Mouse (Mus musculus) midbrain, embryonic 14.5 days (tissue): ENCODE results near the gene Spata2. TPM values are rescaled to one million over a fixed set of nuclear protein-coding genes. Genes with fewer than 3 reads are reported as not detected.

ENCODE experiments used
- ATAC-seq: fragments of 200-750 bp; cut with Nextera tagmentation; 2 replicates; pipeline ENCODE4 v1.8.0; 2017; ENCODE audit warnings: moderate number of reproducible peaks, moderate library complexity; ENCODE audit not compliant: low FRiP score, low TSS enrichment
- DNase-seq: peaks from one replicate; pipeline ENCODE4 v3.0.0-alpha.2; 2015
- H3K27ac ChIP-seq: fragments of 300-500 bp; sonication (generic); replicated peaks from 2 replicates; pipeline ENCODE4 v1.5.1; 2014; ENCODE audit warnings: mild to moderate bottlenecking, low read depth, low read length, moderate library complexity
- H3K27me3 ChIP-seq: fragments of 300-500 bp; sonication (generic); 2 replicates; pipeline ENCODE4 v1.6.1; 2014; ENCODE audit warnings: low read length, control low read depth, mixed read lengths; ENCODE audit not compliant: control insufficient read depth, insufficient read depth
- H3K36me3 ChIP-seq: fragments of 300-500 bp; sonication (generic); 2 replicates; pipeline ENCODE4 v1.6.1; 2014; ENCODE audit warnings: low read length, control low read depth; ENCODE audit not compliant: control insufficient read depth, insufficient read depth
- H3K4me1 ChIP-seq: fragments of 300-500 bp; sonication (generic); 2 replicates; pipeline ENCODE4 v1.6.1; 2014; ENCODE audit warnings: mild to moderate bottlenecking, antibody characterized with exemption, low read length, control low read depth; ENCODE audit not compliant: control insufficient read depth, insufficient read depth
- H3K4me2 ChIP-seq: fragments of 300-500 bp; sonication (generic); 2 replicates; pipeline ENCODE4 v1.6.1; 2014; ENCODE audit warnings: mild to moderate bottlenecking, low read length, moderate library complexity
- H3K4me3 ChIP-seq: fragments of 300-500 bp; sonication (generic); replicated peaks from 2 replicates; pipeline ENCODE4 v1.5.1; 2014; ENCODE audit warnings: low read depth, low read length
- H3K9ac ChIP-seq: fragments of 300-500 bp; sonication (generic); replicated peaks from 2 replicates; pipeline ENCODE4 v1.6.1; 2014; ENCODE audit warnings: mild to moderate bottlenecking, low read length, moderate library complexity
- H3K9me3 ChIP-seq: fragments of 300-500 bp; sonication (generic); 2 replicates; pipeline ENCODE4 v1.6.1; 2016; ENCODE audit warnings: low read length, control low read depth, mixed read lengths; ENCODE audit not compliant: control insufficient read depth
- WGBS: fragments of 180-500 bp; shearing (Covaris S2); extraction: QIAGEN DNeasy Blood & Tissue Kit; methylation state at CpG from one replicate; pipeline ENCODE4 v1.1.7; 2014; 5-methylcytosine and 5-hydroxymethylcytosine counted together
- polyA plus RNA-seq: library from polyadenylated mRNA; unstranded; fragments of >200 nt; fragmentation: Nextera tagmentation; extraction: Ambion mirVana; gene quantifications from 2 replicates; pipeline ENCODE4 v1.2.1, GENCODE M21; 2014

Spata2 gene
- polyA plus RNA-seq, 1 experiment from 2014 or later: 29.9 TPM

- H3K36me3 ChIP-seq: peaks cover 24% of the 10 kb centered on the region
- H3K4me3 ChIP-seq: peak overlapping the region; percentile 98
- DNase-seq: no peak
- H3K9me3 ChIP-seq: no peaks in the 10 kb centered on the region
- ATAC-seq: 0 out of 2 replicates have a peak, but pooled peaks have one; percentile 16
- WGBS: 2% methylated on average over 32 of the region's 32 CpGs
- H3K4me1 ChIP-seq: peaks cover 29% of the 10 kb centered on the region
- H3K9ac ChIP-seq: peak overlapping the region; percentile 93
- H3K27ac ChIP-seq: peak overlapping the region; percentile 90
- H3K4me2 ChIP-seq: peak overlapping the region; percentile 91
- H3K27me3 ChIP-seq: no peaks in the 10 kb centered on the region
Measured at GRCm38 (mm10) chr2:167503896-167504349, 11.2 kb upstream of the Spata2 start.

GRCm38 (mm10) chr2:167503253-167503895 is 10.7 kb upstream of the Spata2 start:
- no peaks in the 10 kb centered on the region for H3K27me3 ChIP-seq
- under 1% methylated on average over 81 of the region's 85 CpGs for WGBS
- peak; percentile 95 for DNase-seq
- ATAC-seq: peak; percentile 91
- no peaks in the 10 kb centered on the region for H3K9me3 ChIP-seq
- peak overlapping the region; percentile 93 for H3K9ac ChIP-seq
- peak overlapping the region; percentile 98 for H3K4me3 ChIP-seq
- H3K27ac ChIP-seq: peak overlapping the region; percentile 90
- H3K36me3 ChIP-seq: peaks cover 18% of the 10 kb centered on the region
- H3K4me2 ChIP-seq: peak overlapping the region; percentile 91
- H3K4me1 ChIP-seq: peaks cover 29% of the 10 kb centered on the region

- Histone ChIP-seq H3K9ac (peak overlapping the region; percentile 93; the same call in 1 of the 2 replicates), H3K4me3 (peak overlapping the region; percentile 98), H3K9me3 (no peaks in the 10 kb centered on the region), H3K27ac (peak overlapping the region; percentile 90; the same call in 1 of the 2 replicates), H3K27me3 (no peaks in the 10 kb centered on the region), H3K4me2 (peak overlapping the region; percentile 91), H3K4me1 (peaks cover 29% of the 10 kb centered on the region), H3K36me3 (peaks cover 13% of the 10 kb centered on the region)
- ATAC-seq (peak; percentile 28; the same call in 1 of the 2 replicates), DNase-seq (no peak)
- 53% methylated on average over 13 of the region's 13 CpGs for WGBS
Measured at GRCm38 (mm10) chr2:167502554-167503252, 10.0 kb upstream of the Spata2 start.

- Histone ChIP-seq H3K9ac (no peak overlapping the region), H3K4me1 (peaks cover 5% of the 10 kb centered on the region; the same call in 1 of the 2 replicates), H3K9me3 (no peaks in the 10 kb centered on the region), H3K36me3 (no peaks in the 10 kb centered on the region), H3K27ac (no peak overlapping the region), H3K4me2 (no peak overlapping the region), H3K4me3 (no peak overlapping the region), H3K27me3 (no peaks in the 10 kb centered on the region)
- WGBS: 76% methylated on average over 5 of the region's 5 CpGs
- DNase-seq (peak; percentile 47), ATAC-seq (no peak)
Measured at GRCm38 (mm10) chr2:167497272-167497671, 4.6 kb upstream of the Spata2 start.

GRCm38 (mm10) chr2:167496437-167496836 is 3.8 kb upstream of the Spata2 start:
- Histone ChIP-seq H3K4me1 (peaks cover 11% of the 10 kb centered on the region), H3K27me3 (no peaks in the 10 kb centered on the region), H3K36me3 (no peaks in the 10 kb centered on the region), H3K9ac (no peak overlapping the region), H3K9me3 (no peaks in the 10 kb centered on the region), H3K4me3 (no peak overlapping the region), H3K27ac (no peak overlapping the region), H3K4me2 (no peak overlapping the region)
- no peak for ATAC-seq
- DNase-seq: no peak
- WGBS: 88% methylated on average over 7 of the region's 7 CpGs

- peak within 1 kb of the TSS; percentile 95 for H3K4me2 ChIP-seq
- ATAC-seq: peak; percentile 46
- 4% methylated on average over 52 of the region's 52 CpGs for WGBS
- no peaks in the 10 kb centered on the region for H3K9me3 ChIP-seq
- H3K4me3 ChIP-seq: peak within 1 kb of the TSS; percentile 100
- no peaks in the 10 kb centered on the region for H3K27me3 ChIP-seq
- H3K9ac ChIP-seq: peak within 1 kb of the TSS; percentile 92
- peak within 1 kb of the TSS; percentile 97 for H3K27ac ChIP-seq
- peaks cover 16% of the 10 kb centered on the region for H3K4me1 ChIP-seq
- peaks cover 4% of the 10 kb centered on the region; the same call in 1 of the 2 replicates for H3K36me3 ChIP-seq
- DNase-seq: peak; percentile 26
Measured at GRCm38 (mm10) chr2:167491757-167492708, 654 bp downstream of the Spata2 start, which contains the start of gene Rnf114. Gene Rnf114 (plus strand): TSS chr2:167492645.

GRCm38 (mm10) chr2:167490813-167491525 is 1.7 kb downstream of the Spata2 start:
- 0 out of 2 replicates have a peak overlapping the region, but pooled peaks have one; percentile 13 for H3K27ac ChIP-seq
- H3K4me2 ChIP-seq: peak overlapping the region; percentile 95
- peaks cover 16% of the 10 kb centered on the region for H3K4me1 ChIP-seq
- peak overlapping the region; percentile 100; the same call in 1 of the 2 replicates for H3K4me3 ChIP-seq
- no peaks in the 10 kb centered on the region for H3K27me3 ChIP-seq
- H3K9ac ChIP-seq: peak overlapping the region; percentile 92; the same call in 1 of the 2 replicates
- no peak for ATAC-seq
- DNase-seq: peak; percentile 15
- peaks cover 8% of the 10 kb centered on the region; the same call in 1 of the 2 replicates for H3K36me3 ChIP-seq
- H3K9me3 ChIP-seq: no peaks in the 10 kb centered on the region
- 85% methylated on average over 4 of the region's 4 CpGs for WGBS
